Mouse (Mus musculus) liver, embryonic 14.5 days (tissue): ENCODE results near the gene Ifrd1. TPM values are rescaled to one million over a fixed set of nuclear protein-coding genes. Genes with fewer than 3 reads are reported as not detected.

Source experiments
- ATAC-seq: fragments of 200-750 bp; cut with Nextera tagmentation; 2 replicates; pipeline ENCODE4 v1.8.0; 2017; ENCODE audit warnings: moderate number of reproducible peaks, mild to moderate bottlenecking, moderate library complexity; ENCODE audit not compliant: insufficient read depth
- DNase-seq, 3 experiments: peaks; one replicate each; pipeline ENCODE4 v3.0.0-alpha.2; 2012 to 2013; ENCODE audit warnings: low read depth in 3 of 3, low spot score in 3 of 3
- H3K27ac ChIP-seq: fragments of 300-500 bp; sonication (generic); 2 replicates; pipeline ENCODE4 v1.5.1; 2014; ENCODE audit warnings: moderate library complexity, mild to moderate bottlenecking, control low read depth, inconsistent platforms
- H3K27me3 ChIP-seq: fragments of 300-500 bp; sonication (generic); 2 replicates; pipeline ENCODE4 v1.6.1; 2014; ENCODE audit warnings: mild to moderate bottlenecking, low read length, moderate library complexity; ENCODE audit not compliant: control insufficient read depth, insufficient read depth
- H3K36me3 ChIP-seq: fragments of 300-500 bp; sonication (generic); replicated peaks from 2 replicates; pipeline ENCODE4 v1.6.1; 2014; ENCODE audit warnings: low read depth; ENCODE audit not compliant: control insufficient read depth, insufficient read depth
- H3K4me1 ChIP-seq, 2 experiments: fragments of 200-500 bp in 1 of 2; fragments of 300-500 bp in 1 of 2; sonication (generic) in 1 of 2; replicated peaks; 2 replicates each; pipeline ENCODE4 v1.6.1; 2012 to 2014; ENCODE audit warnings: antibody characterized with exemption in 1 of 2, inconsistent platforms in 1 of 2, low read length in 1 of 2; ENCODE audit not compliant: control insufficient read depth in 2 of 2, insufficient read depth in 2 of 2
- H3K4me2 ChIP-seq: fragments of 300-500 bp; sonication (generic); 2 replicates; pipeline ENCODE4 v1.6.1; 2014; ENCODE audit warnings: low read depth, mild to moderate bottlenecking, control low read depth, moderate library complexity
- H3K4me3 ChIP-seq, 2 experiments: fragments of 200-500 bp in 1 of 2; fragments of 300-500 bp in 1 of 2; sonication (generic) in 1 of 2; 2 replicates each; pipeline ENCODE4 v1.5.1; 2012 to 2014; ENCODE audit warnings: low read depth in 2 of 2, low read length in 2 of 2, mild to moderate bottlenecking in 2 of 2, control low read depth in 1 of 2, inconsistent platforms in 1 of 2, moderate library complexity in 1 of 2; ENCODE audit not compliant: insufficient read depth in 1 of 2
- H3K9ac ChIP-seq: fragments of 300-500 bp; sonication (generic); replicated peaks from 2 replicates; pipeline ENCODE4 v1.6.1; 2014; ENCODE audit warnings: mild to moderate bottlenecking, control low read depth, moderate library complexity
- H3K9me3 ChIP-seq: fragments of 300-500 bp; sonication (generic); 2 replicates; pipeline ENCODE4 v1.6.1; 2016; ENCODE audit warnings: low read length, mixed read lengths; ENCODE audit not compliant: control insufficient read depth
- CTCF ChIP-seq: IDR thresholded peaks from 2 replicates; pipeline ENCODE4 v1.5.1; 2016; ENCODE audit warnings: antibody characterized with exemption, low read depth, control low read depth
- EP300 ChIP-seq: IDR thresholded peaks from 2 replicates; pipeline ENCODE4 v1.6.1; 2016; ENCODE audit warnings: antibody characterized with exemption, low read depth
- WGBS: fragments of 180-500 bp; shearing (Covaris S2); extraction: QIAGEN DNeasy Blood & Tissue Kit; methylation state at CpG from one replicate; pipeline ENCODE4 v1.1.7; 2014; ENCODE audit not compliant: insufficient replicate concordance; 5-methylcytosine and 5-hydroxymethylcytosine counted together
- polyA plus RNA-seq, 2 experiments: library from polyadenylated mRNA; depleted of rRNA in 1 of 2; stranded (reverse) in 1 of 2; unstranded in 1 of 2; fragments of >200 nt; fragmentation: Nextera tagmentation in 1 of 2; extraction: Ambion mirVana in 1 of 2; gene quantifications; 2 replicates each; pipeline versions ENCODE4 v1.2.1 to v1.2.3; 2012 to 2014

Gene Ifrd1
- polyA plus RNA-seq, 2 experiments, result 14.1 to 53.2 TPM

DNA sequence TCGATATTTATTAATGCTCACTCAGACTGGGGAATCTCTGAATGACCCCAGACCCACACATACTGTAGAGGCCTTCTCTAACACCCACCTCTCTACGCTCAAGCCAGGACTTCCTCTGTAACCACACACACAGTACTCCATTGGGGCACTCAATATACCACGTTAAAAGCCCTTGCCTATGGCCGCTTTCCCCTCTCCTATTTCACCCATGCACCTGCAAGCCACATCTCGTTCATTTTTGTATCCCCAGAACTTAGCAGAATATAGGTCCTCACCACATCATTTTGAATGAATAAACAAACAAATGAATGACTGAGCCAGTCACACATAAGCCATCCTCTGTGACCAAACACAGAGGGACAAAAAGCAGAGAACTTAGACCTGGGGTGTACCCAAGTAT is 3.4 kb downstream of the Ifrd1 start:
- H3K36me3 ChIP-seq, result no peaks in the 10 kb centered on the region
- H3K27ac ChIP-seq, result no peak overlapping the region
- no peaks in the 10 kb centered on the region for H3K9me3 ChIP-seq
- ATAC-seq (no peak), DNase-seq (no peak)
- no peaks in the 10 kb centered on the region for H3K27me3 ChIP-seq
- H3K4me2 ChIP-seq, result no peak overlapping the region
- no peak overlapping the region for H3K4me3 ChIP-seq
- peaks cover 16 to 22% of the 10 kb centered on the region in 2 experiments for H3K4me1 ChIP-seq
- no peak overlapping the region for H3K9ac ChIP-seq
- WGBS, result 68% methylated on average over 5 of the region's 5 CpGs
- TF ChIP-seq CTCF, result no peak
- no peak for TF ChIP-seq EP300

DNA sequence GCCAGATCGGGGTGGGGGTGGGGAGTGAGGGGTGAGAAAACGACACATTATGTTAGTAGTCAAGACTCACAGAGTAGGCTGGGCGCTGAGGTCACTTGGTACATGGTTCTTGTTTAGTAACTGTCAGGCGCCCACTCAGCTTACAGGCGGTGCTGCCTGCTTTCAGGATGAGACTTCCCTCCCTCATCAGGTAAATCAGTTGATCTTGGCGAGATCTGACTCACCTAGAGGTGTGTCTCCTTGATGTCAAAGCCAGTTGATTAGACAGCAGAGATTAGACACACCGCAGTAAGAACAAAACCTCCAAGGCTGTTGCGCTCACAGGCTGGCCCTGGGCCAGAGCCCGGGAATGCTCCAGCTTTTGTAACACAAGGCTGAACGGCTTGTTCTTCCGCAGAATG is 4.5 kb downstream of the Ifrd1 start:
- no peaks in the 10 kb centered on the region for H3K27me3 ChIP-seq
- H3K4me2 ChIP-seq, result no peak overlapping the region
- TF ChIP-seq EP300 (no peak), CTCF (no peak)
- ATAC-seq (no peak), DNase-seq (no peak)
- H3K27ac ChIP-seq, result no peak overlapping the region
- no peak overlapping the region for H3K4me3 ChIP-seq
- H3K9me3 ChIP-seq, result no peaks in the 10 kb centered on the region
- no peaks in the 10 kb centered on the region for H3K36me3 ChIP-seq
- WGBS, result 60% methylated on average over 11 of the region's 11 CpGs
- peaks cover 16 to 20% of the 10 kb centered on the region in 2 experiments for H3K4me1 ChIP-seq
- H3K9ac ChIP-seq, result no peak overlapping the region

DNA sequence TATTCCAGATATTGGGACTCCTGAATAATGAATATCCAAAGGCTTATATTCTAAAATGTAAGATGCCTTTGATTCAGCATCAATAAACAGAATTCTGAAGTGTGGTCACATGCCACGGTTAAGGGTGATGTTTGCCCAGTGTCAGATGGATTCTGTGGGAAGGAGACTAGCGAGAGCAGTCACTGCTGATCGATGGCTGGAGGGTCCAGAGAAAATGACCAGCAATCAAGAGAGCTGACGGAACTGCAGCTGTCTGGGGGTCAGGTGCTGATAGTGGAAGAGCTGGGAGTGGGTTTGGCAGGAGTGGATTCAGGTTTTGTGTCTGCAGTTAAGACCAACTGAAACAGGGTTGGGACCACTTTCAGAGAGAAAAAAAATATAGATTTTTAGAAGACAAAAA is 5.1 kb downstream of the Ifrd1 start:
- Histone ChIP-seq H3K4me2 (no peak overlapping the region), H3K9ac (no peak overlapping the region), H3K4me1 (peaks cover 14 to 15% of the 10 kb centered on the region in 2 experiments), H3K9me3 (no peaks in the 10 kb centered on the region), H3K27ac (no peak overlapping the region), H3K27me3 (no peaks in the 10 kb centered on the region), H3K4me3 (no peak overlapping the region), H3K36me3 (no peaks in the 10 kb centered on the region)
- DNase-seq (no peak), ATAC-seq (no peak)
- TF ChIP-seq CTCF (no peak), EP300 (no peak)
- WGBS, result 62% methylated on average over 4 of the region's 4 CpGs

DNA sequence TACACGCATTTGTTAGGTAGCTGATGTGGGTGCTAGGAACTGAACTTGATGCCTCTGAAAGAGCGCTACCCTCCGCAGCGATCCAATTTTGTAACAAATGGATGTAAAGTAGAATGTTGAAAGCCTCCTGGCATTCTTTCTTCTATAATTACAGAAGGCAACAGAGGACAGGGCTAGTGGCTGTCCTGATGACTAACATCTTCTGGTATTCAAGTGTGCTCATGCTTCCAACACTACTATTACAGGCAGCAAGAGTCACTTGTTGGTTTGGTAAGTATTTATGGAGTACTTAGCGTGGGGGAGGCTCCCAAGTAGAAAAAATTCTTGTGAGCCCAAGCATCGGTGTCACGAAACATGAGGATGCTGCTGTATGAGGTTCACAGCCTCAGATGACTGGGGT is 9.1 kb downstream of the Ifrd1 start:
- no peak for TF ChIP-seq EP300
- TF ChIP-seq CTCF, result no peak
- no peaks in the 10 kb centered on the region for H3K4me1 ChIP-seq
- WGBS, result 76% methylated on average over 7 of the region's 7 CpGs

DNA sequence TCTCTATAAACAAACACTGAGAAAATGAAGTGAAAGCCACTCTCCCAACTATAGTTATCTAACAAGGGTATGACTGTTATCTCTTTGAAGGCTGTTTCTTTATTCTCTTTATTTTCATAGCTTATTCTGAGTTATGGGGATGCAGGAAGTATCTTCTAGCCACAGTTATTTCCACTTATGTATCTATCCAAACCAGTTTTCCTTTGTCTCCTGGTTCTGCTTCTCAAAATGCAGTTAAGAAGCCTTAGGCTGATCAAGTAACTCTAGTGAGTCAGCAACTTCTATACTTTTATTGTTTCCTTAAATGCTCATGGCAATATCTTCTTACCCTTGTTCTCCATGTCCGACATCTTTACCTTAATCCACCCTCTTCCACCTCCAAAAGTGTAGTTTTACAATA is 16.1 kb downstream of the Ifrd1 start:
- H3K4me3 ChIP-seq, result no peak overlapping the region
- no peaks in the 10 kb centered on the region for H3K9me3 ChIP-seq
- no peaks in the 10 kb centered on the region for H3K27me3 ChIP-seq
- TF ChIP-seq EP300, result no peak
- H3K27ac ChIP-seq, result no peak overlapping the region
- DNase-seq (no peak), ATAC-seq (no peak)
- no peak overlapping the region for H3K4me2 ChIP-seq
- WGBS, result 63% methylated on average over 1 of the region's 1 CpGs
- no peak overlapping the region for H3K9ac ChIP-seq
- H3K36me3 ChIP-seq, result no peaks in the 10 kb centered on the region
- H3K4me1 ChIP-seq, result no peaks in the 10 kb centered on the region

More for the DNA sequence above, 9.1 kb downstream of the Ifrd1 start:
- no peaks in the 10 kb centered on the region for H3K36me3 ChIP-seq
- no peak overlapping the region for H3K4me3 ChIP-seq
- ATAC-seq (no peak), DNase-seq (no peak)
- no peak overlapping the region for H3K9ac ChIP-seq
- H3K4me2 ChIP-seq, result no peak overlapping the region
- H3K27ac ChIP-seq, result no peak overlapping the region
- H3K9me3 ChIP-seq, result no peaks in the 10 kb centered on the region
- no peaks in the 10 kb centered on the region for H3K27me3 ChIP-seq

DNA sequence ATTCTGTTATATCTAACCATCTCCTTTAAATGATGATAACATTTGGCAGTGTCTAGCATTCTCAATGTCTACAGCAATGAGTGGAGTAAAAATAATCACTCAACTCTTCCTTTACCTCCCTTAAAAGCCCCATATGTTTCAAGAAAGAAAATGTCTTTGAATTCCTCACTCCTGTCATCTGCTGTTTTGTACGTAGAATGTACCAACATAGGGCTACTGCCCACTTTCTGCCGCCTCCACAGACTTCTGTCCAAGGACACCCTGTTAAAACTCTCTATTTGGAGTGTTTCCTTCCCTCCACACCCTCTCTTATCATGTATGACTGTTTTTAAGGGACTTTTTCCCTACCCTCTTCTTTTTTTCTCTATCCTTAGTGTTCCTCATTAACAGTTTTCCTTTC is 16.7 kb downstream of the Ifrd1 start:
- WGBS, result 68% methylated on average over 2 of the region's 2 CpGs
- no peak for DNase-seq

More for the DNA sequence above, 16.7 kb downstream of the Ifrd1 start:
- TF ChIP-seq CTCF (no peak), EP300 (no peak)
- Histone ChIP-seq H3K9me3 (no peaks in the 10 kb centered on the region), H3K4me3 (no peak overlapping the region), H3K27ac (no peak overlapping the region), H3K27me3 (no peaks in the 10 kb centered on the region), H3K4me1 (no peaks in the 10 kb centered on the region), H3K9ac (no peak overlapping the region), H3K36me3 (no peaks in the 10 kb centered on the region), H3K4me2 (no peak overlapping the region)
- no peak for ATAC-seq
